Mouse (Mus musculus) CD8-positive naive resting alpha-beta T cell, adult 2 months (primary cell): ENCODE results near the gene Mtrf1.
A peak's percentile ranks its signal among the peaks of the same experiment; 100 is the strongest.
"Not testable (repeated sequence)": the region's sequence is repeated elsewhere in the genome, so short reads cannot be mapped to it uniquely, and the experiment has no call there.

Experiments
- DNase-seq, 2 experiments: peaks; one replicate each; pipeline ENCODE4 v3.0.0; 2022; ENCODE audit warnings: low read depth in 2 of 2, low spot score in 2 of 2

Mtrf1 gene

GRCm38 (mm10) chr14:79397321-79398122, at the start of gene Mtrf1:
Mtrf1 (plus strand) TSS chr14:79397772.
- peak; percentile 25 to 45 for DNase-seq

- no peak for DNase-seq
Observed at GRCm38 (mm10) chr14:79358055-79358454, 39.5 kb upstream of the Mtrf1 start.

GRCm38 (mm10) chr14:79377041-79377440, 20.5 kb upstream of the Mtrf1 start:
- no peak for DNase-seq

- DNase-seq, result no peak
Observed at GRCm38 (mm10) chr14:79383120-79383519, 14.5 kb upstream of the Mtrf1 start.

- DNase-seq, result no peak
Observed at GRCm38 (mm10) chr14:79388304-79388703, 9.3 kb upstream of the Mtrf1 start.

- no peak for DNase-seq
Observed at GRCm38 (mm10) chr14:79389438-79390264, 7.9 kb upstream of the Mtrf1 start.

- DNase-seq, result peak; percentile 92
Observed at GRCm38 (mm10) chr14:79390265-79390926, 7.2 kb upstream of the Mtrf1 start, which contains the start of gene Naa16. Naa16 (minus strand) TSS chr14:79390778.

GRCm38 (mm10) chr14:79393289-79393688, 4.3 kb upstream of the Mtrf1 start:
- DNase-seq, result peak in 1 of 2 experiments; percentile 7

GRCm38 (mm10) chr14:79394564-79394963, 3.0 kb upstream of the Mtrf1 start:
- peak; percentile 44 to 61 for DNase-seq

- DNase-seq, result no peak
Observed at GRCm38 (mm10) chr14:79407641-79408040, 10.1 kb downstream of the Mtrf1 start.

GRCm38 (mm10) chr14:79409278-79409830, 11.8 kb downstream of the Mtrf1 start:
- DNase-seq, result no peak

- no peak for DNase-seq
Observed at GRCm38 (mm10) chr14:79410662-79411061, 13.1 kb downstream of the Mtrf1 start.

- no peak for DNase-seq
Observed at GRCm38 (mm10) chr14:79413121-79413520, 15.5 kb downstream of the Mtrf1 start.

- no peak for DNase-seq
Observed at GRCm38 (mm10) chr14:79420083-79420685, 22.6 kb downstream of the Mtrf1 start.

GRCm38 (mm10) chr14:79425979-79426729, 28.6 kb downstream of the Mtrf1 start, which contains the start of gene Kbtbd7:
Kbtbd7 (plus strand) TSS chr14:79426511.
- peak; percentile 92 to 94 for DNase-seq

GRCm38 (mm10) chr14:79426730-79427365, 29.3 kb downstream of the Mtrf1 start:
- not testable (repeated sequence) for DNase-seq

GRCm38 (mm10) chr14:79434068-79434467, 36.5 kb downstream of the Mtrf1 start:
- DNase-seq, result no peak

GRCm38 (mm10) chr14:79440655-79441054, 43.1 kb downstream of the Mtrf1 start:
- no peak for DNase-seq

GRCm38 (mm10) chr14:79441441-79441840, 43.9 kb downstream of the Mtrf1 start:
- no peak for DNase-seq
